Mouse (Mus musculus) heart, adult 9 months (tissue): Measurements from ENCODE around the gene Magea10.

Experiments
- DNase-seq, 2 experiments: peaks; one replicate each; pipeline ENCODE4 v3.0.0; 2022; ENCODE audit warnings: low spot score in 2 of 2

Magea10 gene

DNA sequence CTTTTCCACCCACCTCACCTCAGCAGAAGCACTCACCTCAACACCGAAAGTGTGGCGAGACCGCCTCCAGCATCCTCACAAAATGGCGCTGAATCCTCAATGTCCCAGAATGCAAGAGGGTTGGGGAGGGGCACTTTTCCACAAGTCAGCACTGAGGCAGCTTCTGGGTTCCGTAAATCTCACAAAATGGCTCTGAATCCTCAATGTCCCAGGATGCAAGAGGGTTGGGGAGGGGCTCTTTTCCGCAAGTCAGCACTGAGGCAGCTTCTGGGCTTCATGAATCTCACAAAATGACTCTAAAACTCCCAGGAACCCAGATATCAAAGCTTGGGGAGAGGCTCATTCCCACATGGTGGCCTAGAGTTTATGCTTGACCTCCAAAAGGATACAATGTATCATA, at the start of gene Magea10:
Magea10 (minus strand) TSS at position 101 of the 400 bp plus-strand sequence.
- no peak for DNase-seq

DNA sequence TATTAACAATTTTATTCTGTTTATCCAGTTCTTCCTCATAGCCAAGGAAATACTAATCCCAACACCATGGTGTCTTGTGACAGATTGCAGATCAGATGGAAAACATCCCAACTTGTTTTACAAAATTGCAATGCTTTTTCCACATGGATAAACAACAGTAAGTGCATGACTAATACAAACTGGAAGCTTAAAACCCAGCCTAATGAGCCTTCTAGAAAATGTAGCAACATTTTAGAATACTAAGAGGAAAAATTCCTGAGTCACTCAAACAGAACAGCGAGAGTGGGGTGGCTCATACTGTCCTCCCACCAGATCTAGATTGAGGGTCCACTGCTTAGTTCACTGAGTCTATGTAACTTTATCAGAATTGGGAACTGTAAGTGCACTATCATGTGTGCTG, 4.7 kb downstream of the Magea10 start:
- DNase-seq = no peak
